8 mouse cellular contexts compared by ENCODE assay signal in genomic region chr19:57363076-57363475, GRCm38 (mm10). TPM values are rescaled to one million over a fixed set of nuclear protein-coding genes. Genes with fewer than 3 reads are reported as not detected.
DNase-seq lines count a peak whose midpoint lies in the region; ATAC-seq and TF ChIP-seq lines count a peak whose summit lies in the region.

No protein-coding gene starts in this region.

- no peaks in the 10 kb centered on the region for H3K9me3 ChIP-seq in erythroblast, embryonic 14.5 days (ENCODE audit: control insufficient read depth, low read length)
- H3K9me3 ChIP-seq in neural tube, embryonic 11.5 days (ENCODE audit: control insufficient read depth, low read length) = no peaks in the 10 kb centered on the region
- no peaks in the 10 kb centered on the region for H3K9me3 ChIP-seq in liver, embryonic 13.5 days (replicated peaks)

- H3K27me3 ChIP-seq in erythroblast, embryonic 14.5 days (ENCODE audit: control insufficient read depth) = no peaks in the 10 kb centered on the region
- no peaks in the 10 kb centered on the region for H3K27me3 ChIP-seq in neural tube, embryonic 11.5 days (ENCODE audit: control insufficient read depth, insufficient read depth, low read length)
- no peaks in the 10 kb centered on the region for H3K27me3 ChIP-seq in liver, embryonic 13.5 days
- H3K27me3 ChIP-seq in cerebellum, adult 2 months (ENCODE audit: control insufficient read depth, insufficient read depth, low read length) = no peaks in the 10 kb centered on the region

- peak overlapping the region; percentile 25 for H3K4me2 ChIP-seq in neural tube, embryonic 11.5 days (ENCODE audit: low read depth)
- peak overlapping the region; percentile 81 for H3K4me2 ChIP-seq in liver, embryonic 13.5 days

- H3K4me1 ChIP-seq in erythroblast, embryonic 14.5 days (ENCODE audit: control insufficient read depth) = peaks cover 76% of the 10 kb centered on the region
- H3K4me1 ChIP-seq in neural tube, embryonic 11.5 days (ENCODE audit: control insufficient read depth, insufficient read depth, low read length) = peaks cover 30% of the 10 kb centered on the region
- peaks cover 80% of the 10 kb centered on the region for H3K4me1 ChIP-seq in liver, embryonic 13.5 days (replicated peaks)
- no peaks in the 10 kb centered on the region; the same call in 1 of the 2 replicates for H3K4me1 ChIP-seq in cerebellum, adult 2 months (ENCODE audit: control insufficient read depth, insufficient read depth, low read length)

- no peak for DNase-seq in neural tube, embryonic 11.5 days (ENCODE audit: low spot score)
- no peak for DNase-seq in neural tube, embryonic 10.5 days (ENCODE audit: extremely low spot score, low spot score)
- no peak for DNase-seq in liver, embryonic 13.5 days
- DNase-seq in frontal cortex, postnatal 25 days (ENCODE audit: low spot score in 2 of 2) = no peak
- no peak for DNase-seq in cerebellum, adult 2 months
- DNase-seq in retina, postnatal 1 day = no peak

- 55% methylated on average over 7 of the region's 7 CpGs for WGBS in neural tube, embryonic 11.5 days
- 30% methylated on average over 7 of the region's 7 CpGs for WGBS in liver, embryonic 13.5 days (ENCODE audit: insufficient replicate concordance)
- WGBS in cerebellum, adult 2 months = 51% methylated on average over 7 of the region's 7 CpGs

- H3K27ac ChIP-seq in neural tube, embryonic 11.5 days (ENCODE audit: low read depth, low read length) = no peak overlapping the region
- H3K27ac ChIP-seq in liver, embryonic 13.5 days = peak overlapping the region; percentile 68
- H3K27ac ChIP-seq in cerebellum, adult 2 months (ENCODE audit: insufficient read depth, low read length) = no peak overlapping the region

- no peak for TF ChIP-seq CTCF in cerebellum, adult 2 months (IDR thresholded peaks at IDR 0.05; ENCODE audit: borderline replicate concordance, insufficient read depth, low read depth, low read length)

- TF ChIP-seq POLR2A in cerebellum, adult 2 months (IDR thresholded peaks at IDR 0.05; ENCODE audit: borderline replicate concordance, insufficient read depth, low read length) = no peak

- ATAC-seq in erythroblast, adult 5-6 weeks (replicated peaks; ENCODE audit: low FRiP score, poor library complexity, severe bottlenecking) = no peak
- ATAC-seq in neural tube, embryonic 11.5 days (ENCODE audit: insufficient read depth, low FRiP score, low TSS enrichment) = no peak
- ATAC-seq in liver, embryonic 13.5 days (ENCODE audit: low read depth) = no peak

- no peak overlapping the region for H3K9ac ChIP-seq in neural tube, embryonic 11.5 days (ENCODE audit: low read length)
- H3K9ac ChIP-seq in liver, embryonic 13.5 days = peak overlapping the region; percentile 63

- H3K4me3 ChIP-seq in erythroblast, embryonic 14.5 days (replicated peaks) = peak overlapping the region; percentile 95
- no peak overlapping the region; the same call in 1 of the 2 replicates for H3K4me3 ChIP-seq in neural tube, embryonic 11.5 days (ENCODE audit: low read depth, low read length)
- peak overlapping the region; percentile 96 for H3K4me3 ChIP-seq in liver, embryonic 13.5 days (replicated peaks)
- no peak overlapping the region for H3K4me3 ChIP-seq in cerebellum, adult 2 months (replicated peaks; ENCODE audit: insufficient read depth, low read depth, low read length)

- peaks cover 13% of the 10 kb centered on the region for H3K36me3 ChIP-seq in erythroblast, embryonic 14.5 days (ENCODE audit: control insufficient read depth)
- H3K36me3 ChIP-seq in neural tube, embryonic 11.5 days (ENCODE audit: control insufficient read depth, insufficient read depth, low read length) = no peaks in the 10 kb centered on the region
- no peaks in the 10 kb centered on the region for H3K36me3 ChIP-seq in liver, embryonic 13.5 days

RNA-seq across cellular contexts. Expression of gene Fam160b1, which starts 2.6 kb away (rescaled TPM):
- 0.17 and 0.19 TPM in 2 replicates for polyA plus RNA-seq in erythroblast, embryonic 14.5 days (2012)
- total RNA-seq in erythroblast, adult 5-6 weeks (2015; ENCODE audit: low replicate concordance) = 6.1 and 11.5 TPM in 2 replicates
- total RNA-seq in erythroblast, adult 5-6 weeks (2017; ENCODE audit: low replicate concordance) = 5.7 and 8.6 TPM in 2 replicates
- 17.7 and 18.3 TPM in 2 replicates for polyA plus RNA-seq in neural tube, embryonic 11.5 days (2014; fragmentation: Nextera tagmentation; extraction: Ambion mirVana)
- 5.3 and 5.6 TPM in 2 replicates for polyA plus RNA-seq in liver, embryonic 13.5 days (2015; fragmentation: Nextera tagmentation; extraction: Ambion mirVana)
- 18.9 and 20.5 TPM in 2 replicates for polyA plus RNA-seq in cerebellum, adult 2 months (2012; rRNA removed)

RNA-seq across cellular contexts. Expression of gene Ablim1, which starts 48.4 kb away (rescaled TPM):
- polyA plus RNA-seq in erythroblast, embryonic 14.5 days (2012) = 0.01 and 0.02 TPM in 2 replicates
- total RNA-seq in erythroblast, adult 5-6 weeks (2015; ENCODE audit: low replicate concordance) = 0.42 and 1.5 TPM in 2 replicates
- 0.84 and 1.0 TPM in 2 replicates for total RNA-seq in erythroblast, adult 5-6 weeks (2017; ENCODE audit: low replicate concordance)
- 24.5 and 25.0 TPM in 2 replicates for polyA plus RNA-seq in neural tube, embryonic 11.5 days (2014; fragmentation: Nextera tagmentation; extraction: Ambion mirVana)
- 4.8 and 6.2 TPM in 2 replicates for polyA plus RNA-seq in liver, embryonic 13.5 days (2015; fragmentation: Nextera tagmentation; extraction: Ambion mirVana)
- 110 and 130 TPM in 2 replicates for polyA plus RNA-seq in cerebellum, adult 2 months (2012; rRNA removed)

Comparison
In these comparisons a context has a peak if more than half of its experiments do, and no peak if none do; other contexts are left out.
1. H3K4me3 ChIP-seq: peak in erythroblast, embryonic 14.5 days (single experiment) and liver, embryonic 13.5 days (single experiment); none in neural tube, embryonic 11.5 days (single experiment) and cerebellum, adult 2 months (single experiment).